Mouse (Mus musculus) frontal cortex, postnatal 25 days (tissue): ENCODE results near the gene Ppcdc.

ENCODE experiments used
- DNase-seq, 2 experiments: peaks; one replicate each; pipeline ENCODE4 v3.0.0; 2022; ENCODE audit warnings: low spot score in 2 of 2

The Ppcdc gene

DNA sequence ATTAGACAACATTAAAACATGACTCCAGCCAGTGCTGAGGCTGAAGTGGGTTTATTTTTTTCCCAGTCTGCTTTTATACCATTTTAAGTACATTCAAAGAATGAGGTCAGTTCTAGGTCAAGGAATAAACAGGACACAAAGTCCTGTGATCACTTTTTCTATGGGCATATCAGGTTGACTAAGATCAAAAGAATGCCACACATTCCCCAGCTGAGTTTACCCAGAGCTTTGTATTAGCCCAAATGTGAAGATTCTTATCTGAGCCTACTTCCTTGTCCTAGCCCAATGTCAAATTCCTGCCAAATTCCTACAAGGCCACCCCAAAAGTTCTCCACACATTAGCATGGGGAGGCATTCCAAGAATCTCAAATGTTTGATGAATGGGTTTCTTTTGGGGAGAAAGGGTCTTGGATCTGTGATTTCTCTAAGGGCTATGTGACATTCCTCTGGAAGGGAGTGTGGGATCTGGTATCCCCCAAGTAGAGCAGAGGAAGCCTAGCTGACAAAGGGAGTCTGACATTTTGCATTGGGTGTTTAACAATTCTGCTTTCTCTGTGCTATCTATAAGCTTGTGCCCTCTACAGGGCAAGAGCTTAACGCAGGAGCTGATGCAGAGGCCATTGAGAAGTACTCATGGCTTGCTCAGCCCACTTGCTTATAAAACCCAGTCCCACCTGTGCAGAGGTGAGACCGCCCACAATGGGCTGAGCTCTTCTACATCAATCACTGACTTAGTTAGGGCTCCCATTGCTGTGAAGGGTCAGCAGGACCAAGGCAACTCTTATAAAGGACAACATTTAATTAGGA, 85.3 kb downstream of the Ppcdc start:
- DNase-seq: no peak

- no peak for DNase-seq
Observed at GRCm38 (mm10) chr9:57351277-57351676, 88.6 kb downstream of the Ppcdc start.

- DNase-seq: no peak
Observed at GRCm38 (mm10) chr9:57345902-57346301, 94.0 kb downstream of the Ppcdc start.

- DNase-seq: no peak
Observed at GRCm38 (mm10) chr9:57343752-57344151, 96.2 kb downstream of the Ppcdc start.

GRCm38 (mm10) chr9:57342906-57343474, 96.9 kb downstream of the Ppcdc start:
- no peak for DNase-seq

DNA sequence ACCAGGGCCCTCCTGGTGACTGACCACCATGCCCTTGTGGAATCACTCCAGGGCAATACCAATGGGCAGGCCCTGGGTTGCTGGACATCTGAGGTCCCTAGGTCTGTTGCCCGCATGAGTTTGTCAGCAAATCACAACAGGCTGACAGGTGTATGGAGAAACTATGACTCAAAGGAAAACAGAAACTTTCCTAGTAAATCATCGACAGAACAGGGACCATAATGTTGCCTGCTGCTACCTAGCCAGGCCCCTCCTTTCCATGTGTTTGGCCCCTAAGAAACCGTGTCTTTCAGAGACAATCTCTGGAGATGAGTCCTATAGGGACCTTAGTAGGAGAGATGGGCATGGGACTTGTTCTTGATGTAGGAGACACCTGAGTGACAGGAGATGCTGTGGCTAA, 97.7 kb downstream of the Ppcdc start:
- DNase-seq: no peak

- DNase-seq: no peak
Observed at GRCm38 (mm10) chr9:57340361-57340760, 99.6 kb downstream of the Ppcdc start.

- no peak for DNase-seq
Observed at GRCm38 (mm10) chr9:57339577-57340210, 100.2 kb downstream of the Ppcdc start.

- no peak for DNase-seq
Observed at GRCm38 (mm10) chr9:57338706-57339105, 101.2 kb downstream of the Ppcdc start.
